Mouse (Mus musculus) hindbrain, postnatal 0 days (tissue): Measurements from ENCODE around the gene Cdkn1c. TPM values are rescaled to one million over a fixed set of nuclear protein-coding genes. Genes with fewer than 3 reads are reported as not detected.
A peak's percentile ranks its signal among the peaks of the same experiment; 100 is the strongest.

ENCODE experiments used
- ATAC-seq: fragments of 200-750 bp; cut with Nextera tagmentation; 2 replicates; pipeline ENCODE4 v1.8.0; 2017; ENCODE audit warnings: mild to moderate bottlenecking, moderate TSS enrichment, moderate library complexity
- DNase-seq: peaks from one replicate; pipeline ENCODE4 v3.0.0-alpha.2; 2015; ENCODE audit warnings: low spot score
- H3K27ac ChIP-seq: fragments of 300-500 bp; sonication (generic); 2 replicates; pipeline ENCODE4 v1.5.1; 2014; ENCODE audit warnings: mild to moderate bottlenecking
- H3K27me3 ChIP-seq: fragments of 300-500 bp; sonication (generic); 2 replicates; pipeline ENCODE4 v1.6.1; 2014; ENCODE audit warnings: low read length, mixed read lengths; ENCODE audit not compliant: insufficient read depth
- H3K36me3 ChIP-seq: fragments of 300-500 bp; sonication (generic); 2 replicates; pipeline ENCODE4 v1.6.1; 2014; ENCODE audit warnings: low read length, mixed read lengths; ENCODE audit not compliant: insufficient read depth
- H3K4me1 ChIP-seq: fragments of 300-500 bp; sonication (generic); 2 replicates; pipeline ENCODE4 v1.6.1; 2014; ENCODE audit warnings: antibody characterized with exemption, low read length, mixed read lengths; ENCODE audit not compliant: insufficient read depth
- H3K4me2 ChIP-seq: fragments of 300-500 bp; sonication (generic); 2 replicates; pipeline ENCODE4 v1.6.1; 2014; ENCODE audit warnings: low read depth, mild to moderate bottlenecking, low read length, moderate library complexity, mixed read lengths
- H3K4me3 ChIP-seq: fragments of 300-500 bp; sonication (generic); 2 replicates; pipeline ENCODE4 v1.5.1; 2014; ENCODE audit warnings: low read length
- H3K9ac ChIP-seq: fragments of 300-500 bp; sonication (generic); replicated peaks from 2 replicates; pipeline ENCODE4 v1.6.1; 2014; ENCODE audit warnings: mild to moderate bottlenecking, low read length, moderate library complexity, mixed read lengths
- H3K9me3 ChIP-seq: fragments of 300-500 bp; sonication (generic); 2 replicates; pipeline ENCODE4 v1.6.1; 2016; ENCODE audit warnings: low read length, mixed read lengths
- CTCF ChIP-seq: IDR thresholded peaks from 2 replicates; pipeline ENCODE4 v1.5.1; 2016; ENCODE audit warnings: antibody characterized with exemption, control low read depth, low read depth
- WGBS: fragments of 180-500 bp; shearing (Covaris S2); extraction: QIAGEN DNeasy Blood & Tissue Kit; methylation state at CpG from one replicate; pipeline ENCODE4 v1.1.7; 2014; 5-methylcytosine and 5-hydroxymethylcytosine counted together
- polyA plus RNA-seq: library from polyadenylated mRNA; unstranded; fragments of >200 nt; fragmentation: Nextera tagmentation; extraction: Ambion mirVana; gene quantifications from 2 replicates; pipeline ENCODE4 v1.2.1, GENCODE M21; 2015
- total RNA-seq: library from RNA; depleted of rRNA; stranded (reverse); fragments of >200 nt; gene quantifications from 2 replicates; pipeline ENCODE4 v1.2.3, GENCODE M21; 2014; rRNA removed

Cdkn1c gene
- total and polyA plus RNA-seq, 2 experiments from 2014 or later: 127 to 144 TPM

GRCm38 (mm10) chr7:143419585-143420160 lies 41.2 kb downstream of the Cdkn1c start:
- Histone ChIP-seq H3K9ac (no peak overlapping the region), H3K4me1 (no peaks in the 10 kb centered on the region), H3K4me2 (no peak overlapping the region), H3K27me3 (no peaks in the 10 kb centered on the region), H3K4me3 (no peak overlapping the region), H3K9me3 (no peaks in the 10 kb centered on the region), H3K36me3 (no peaks in the 10 kb centered on the region), H3K27ac (no peak overlapping the region)
- 90% methylated on average over 4 of the region's 4 CpGs for WGBS
- no peak for TF ChIP-seq CTCF
- ATAC-seq (no peak), DNase-seq (no peak)

- H3K4me2 ChIP-seq: no peak overlapping the region
- DNase-seq (no peak), ATAC-seq (no peak)
- H3K27ac ChIP-seq: no peak overlapping the region
- WGBS: 64% methylated on average over 5 of the region's 5 CpGs
- H3K4me3 ChIP-seq: no peak overlapping the region
- no peaks in the 10 kb centered on the region for H3K36me3 ChIP-seq
- no peaks in the 10 kb centered on the region for H3K9me3 ChIP-seq
- H3K9ac ChIP-seq: no peak overlapping the region
- TF ChIP-seq CTCF: no peak
- no peaks in the 10 kb centered on the region for H3K27me3 ChIP-seq
- no peaks in the 10 kb centered on the region for H3K4me1 ChIP-seq
These were observed 43.0 kb downstream of the Cdkn1c start for GRCm38 (mm10) chr7:143417875-143418274.

- ATAC-seq: no peak
- Histone ChIP-seq H3K27me3 (no peaks in the 10 kb centered on the region), H3K4me3 (no peak overlapping the region), H3K36me3 (no peaks in the 10 kb centered on the region), H3K4me2 (no peak overlapping the region), H3K9me3 (no peaks in the 10 kb centered on the region), H3K27ac (no peak overlapping the region), H3K9ac (no peak overlapping the region), H3K4me1 (no peaks in the 10 kb centered on the region)
- WGBS: 83% methylated on average over 12 of the region's 12 CpGs
- no peak for TF ChIP-seq CTCF
- no peak for DNase-seq
These were observed 44.4 kb downstream of the Cdkn1c start for GRCm38 (mm10) chr7:143416406-143416805.

GRCm38 (mm10) chr7:143415070-143415469 lies 45.8 kb downstream of the Cdkn1c start:
- Histone ChIP-seq H3K9ac (no peak overlapping the region), H3K27me3 (no peaks in the 10 kb centered on the region), H3K27ac (no peak overlapping the region), H3K4me3 (no peak overlapping the region), H3K36me3 (no peaks in the 10 kb centered on the region), H3K9me3 (no peaks in the 10 kb centered on the region), H3K4me1 (no peaks in the 10 kb centered on the region), H3K4me2 (no peak overlapping the region)
- DNase-seq (no peak), ATAC-seq (no peak)
- WGBS: 62% methylated on average over 4 of the region's 4 CpGs
- TF ChIP-seq CTCF: no peak

GRCm38 (mm10) chr7:143412606-143413005 lies 48.2 kb downstream of the Cdkn1c start:
- H3K9me3 ChIP-seq: no peaks in the 10 kb centered on the region
- DNase-seq: no peak
- no peaks in the 10 kb centered on the region for H3K36me3 ChIP-seq
- no peak for ATAC-seq
- H3K27ac ChIP-seq: no peak overlapping the region
- H3K27me3 ChIP-seq: no peaks in the 10 kb centered on the region
- TF ChIP-seq CTCF: no peak
- H3K9ac ChIP-seq: no peak overlapping the region
- H3K4me3 ChIP-seq: no peak overlapping the region
- 86% methylated on average over 6 of the region's 6 CpGs for WGBS
- no peak overlapping the region for H3K4me2 ChIP-seq
- 0 out of 2 replicates have a peak, but pooled peaks cover 3% of the 10 kb centered on the region for H3K4me1 ChIP-seq

- H3K36me3 ChIP-seq: no peaks in the 10 kb centered on the region
- 0 out of 2 replicates have a peak, but pooled peaks cover 3% of the 10 kb centered on the region for H3K4me1 ChIP-seq
- H3K27ac ChIP-seq: no peak overlapping the region
- ATAC-seq (peak; percentile 53; the same call in 1 of the 2 replicates), DNase-seq (peak; percentile 56)
- H3K9me3 ChIP-seq: no peaks in the 10 kb centered on the region
- WGBS: 26% methylated on average over 13 of the region's 13 CpGs
- H3K9ac ChIP-seq: no peak overlapping the region
- H3K27me3 ChIP-seq: no peaks in the 10 kb centered on the region
- no peak overlapping the region for H3K4me3 ChIP-seq
- H3K4me2 ChIP-seq: no peak overlapping the region
- no peak for TF ChIP-seq CTCF
These were observed 52.2 kb downstream of the Cdkn1c start for GRCm38 (mm10) chr7:143408615-143409021.

Other genes with a start within 250 kb of the Cdkn1c start
- 0.58 and 1.8 TPM in 2 replicates for gene Slc22a18, start 12.7 kb upstream of the Cdkn1c start, total RNA-seq
- gene Slc22a18, start 12.7 kb upstream of the Cdkn1c start, polyA plus RNA-seq: 0.90 and 1.2 TPM in 2 replicates
- 0.52 TPM in 1 of 2 replicates, not detected in the other for gene Phlda2, start 42.1 kb upstream of the Cdkn1c start, total RNA-seq
- gene Phlda2, start 42.1 kb upstream of the Cdkn1c start, polyA plus RNA-seq: 0.66 and 0.73 TPM in 2 replicates
- gene Nap1l4, start 88.1 kb upstream of the Cdkn1c start, total RNA-seq: 139 and 140 TPM in 2 replicates
- gene Nap1l4, start 88.1 kb upstream of the Cdkn1c start, polyA plus RNA-seq: 251 and 253 TPM in 2 replicates
- 32.4 and 35.4 TPM in 2 replicates for gene Cars, start 139.0 kb upstream of the Cdkn1c start, total RNA-seq
- gene Cars, start 139.0 kb upstream of the Cdkn1c start, polyA plus RNA-seq: 65.4 and 73.8 TPM in 2 replicates
- 0.47 and 0.54 TPM in 2 replicates for gene Tnfrsf26, start 167.7 kb upstream of the Cdkn1c start, total RNA-seq
- 0.16 and 0.20 TPM in 2 replicates for gene Tnfrsf26, start 167.7 kb upstream of the Cdkn1c start, polyA plus RNA-seq
- gene Tnfrsf22, start 188.6 kb upstream of the Cdkn1c start, total RNA-seq: 2.9 and 4.8 TPM in 2 replicates
- 4.5 and 5.1 TPM in 2 replicates for gene Tnfrsf22, start 188.6 kb upstream of the Cdkn1c start, polyA plus RNA-seq
- gene Tnfrsf23, start 224.8 kb upstream of the Cdkn1c start, total RNA-seq: 0.58 and 1.5 TPM in 2 replicates
- 0.74 and 1.1 TPM in 2 replicates for gene Tnfrsf23, start 224.8 kb upstream of the Cdkn1c start, polyA plus RNA-seq